Mouse (Mus musculus) monocyte, adult 59 days (primary cell): Measurements from ENCODE around the gene Tceanc2. TPM values are rescaled to one million over a fixed set of nuclear protein-coding genes. Genes with fewer than 3 reads are reported as not detected.

Experiments
- total RNA-seq, 2 experiments: library from RNA; stranded (reverse); gene quantifications; one replicate each; pipeline ENCODE4 v1.2.4; 2023

Tceanc2 gene
- total RNA-seq: 10 to 100 TPM; 50.4 to 50.5 TPM

GRCm38 (mm10) chr4:107178830-107179490 is at the start of gene Tceanc2:
Gene Tceanc2, minus strand, starts transcription at chr4:107179116.

GRCm38 (mm10) chr4:107208880-107209279 is 30.0 kb upstream of the Tceanc2 start, which contains the start of gene Ldlrad1:
Gene Ldlrad1, plus strand, starts transcription at chr4:107209180.

GRCm38 (mm10) chr4:107178182-107178829 is 610 bp downstream of the Tceanc2 start, which contains the start of gene Tmem59:
Gene Tmem59, plus strand, starts transcription at chr4:107178399.

GRCm38 (mm10) chr4:107096841-107097373 is 82.0 kb downstream of the Tceanc2 start, which contains the start of gene Cdcp2:
Gene Cdcp2, plus strand, starts transcription at chr4:107096891.

Other genes with a start within 250 kb of the Tceanc2 start
- gene Mrpl37, start 112.2 kb downstream of the Tceanc2 start, total RNA-seq: 10 to 100 TPM; 37.5 to 40.3 TPM
- 1 to 10 TPM; 6.3 to 6.4 TPM for gene Cyb5rl, start 112.1 kb downstream of the Tceanc2 start, total RNA-seq
- gene Cdcp2, start 82.2 kb downstream of the Tceanc2 start, total RNA-seq: not detected
- 100 to 1,000 TPM; 146 to 157 TPM for gene Tmem59, start 717 bp downstream of the Tceanc2 start, total RNA-seq
- gene Ldlrad1, start 30.1 kb upstream of the Tceanc2 start, total RNA-seq: not detected
- gene Lrrc42, start 74.4 kb upstream of the Tceanc2 start, total RNA-seq: 10 to 100 TPM; 16.9 to 17.0 TPM
- gene Hspb11, start 74.5 kb upstream of the Tceanc2 start, total RNA-seq: 10 to 100 TPM; 14.1 to 15.1 TPM
- not detected for gene Dio1, start 128.1 kb upstream of the Tceanc2 start, total RNA-seq
- 10 to 100 TPM; 54.2 to 55.0 TPM for gene Yipf1, start 135.2 kb upstream of the Tceanc2 start, total RNA-seq
- 1 to 10 TPM; 3.0 to 4.4 TPM for gene Ndc1, start 188.7 kb upstream of the Tceanc2 start, total RNA-seq